Mouse (Mus musculus) left cerebral cortex, adult 18-20 months (tissue): ENCODE results near the gene E130114P18Rik. TPM values are rescaled to one million over a fixed set of nuclear protein-coding genes. Genes with fewer than 3 reads are reported as not detected.

Experiments
- DNase-seq, 2 experiments: peaks; one replicate each; pipeline ENCODE4 v3.0.0; 2021 to 2022; ENCODE audit warnings: low spot score in 2 of 2, mixed read lengths in 1 of 2
- total RNA-seq, 2 experiments: library from RNA; stranded (reverse); gene quantifications; 2 replicates each; pipeline ENCODE4 v1.2.3; 2021

The E130114P18Rik gene
- total RNA-seq, 2 experiments from 2014 or later = 6.1 to 7.4 TPM

DNA sequence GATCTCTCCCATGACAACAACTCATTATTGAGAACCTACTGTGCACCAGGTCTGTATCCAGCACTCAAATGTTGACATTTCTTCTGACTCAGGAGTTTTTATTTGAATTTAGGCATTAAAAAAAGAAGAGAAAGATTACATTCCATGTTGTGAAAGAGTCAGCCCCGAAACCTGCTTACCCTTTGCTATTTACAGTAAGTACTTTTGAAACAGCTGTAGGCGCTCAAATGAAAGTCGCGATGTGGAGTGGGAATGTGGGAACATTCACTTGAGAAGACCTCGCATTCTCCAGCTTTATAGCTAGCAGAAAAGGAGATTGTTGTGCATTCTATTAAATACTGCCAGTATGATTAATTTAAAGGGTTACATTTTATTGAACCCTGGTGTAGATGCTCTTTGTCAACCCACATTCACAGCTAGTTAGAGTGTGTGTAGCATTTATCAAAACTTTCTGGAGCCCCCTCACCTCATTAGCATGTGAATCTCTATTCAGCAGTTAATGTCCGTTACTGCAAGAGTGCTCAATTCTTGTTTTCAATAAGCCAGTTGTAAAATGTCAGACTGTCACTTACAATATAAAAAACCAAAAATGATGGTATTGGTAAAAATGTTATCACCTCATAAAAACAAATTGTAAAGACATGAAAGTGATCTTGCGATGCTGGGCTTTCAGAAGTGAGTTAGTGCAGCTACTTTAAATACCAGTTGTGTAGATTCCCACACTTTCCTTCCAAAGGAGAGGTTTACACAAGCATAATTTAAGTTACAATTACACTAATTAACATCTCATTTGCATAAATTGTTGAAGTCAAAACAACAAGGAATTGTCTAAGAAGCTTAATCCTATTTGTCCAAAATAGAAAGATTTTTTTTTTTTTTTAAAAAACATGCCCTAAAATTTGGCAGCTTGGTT lies 28.3 kb upstream of the E130114P18Rik start:
- no peak for DNase-seq

DNA sequence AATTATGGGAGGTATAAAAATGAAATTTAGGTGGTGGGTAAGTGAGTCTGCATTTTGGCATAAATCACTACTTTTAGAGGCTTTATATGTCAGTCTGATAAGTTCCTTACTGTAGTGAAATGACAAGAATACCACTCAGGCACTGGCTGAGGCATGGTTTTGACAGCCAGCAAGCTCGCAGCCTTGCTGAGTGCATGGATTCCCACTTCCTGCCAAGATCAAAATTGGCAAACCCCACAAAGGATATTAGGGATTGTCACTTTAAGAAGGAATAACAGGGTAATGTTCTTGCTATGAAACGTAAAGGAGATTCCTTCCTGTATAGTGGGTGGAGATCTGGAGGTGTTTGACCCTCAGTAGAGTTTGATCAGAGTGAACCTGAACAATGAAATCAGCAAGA lies 27.4 kb upstream of the E130114P18Rik start:
- DNase-seq = no peak

DNA sequence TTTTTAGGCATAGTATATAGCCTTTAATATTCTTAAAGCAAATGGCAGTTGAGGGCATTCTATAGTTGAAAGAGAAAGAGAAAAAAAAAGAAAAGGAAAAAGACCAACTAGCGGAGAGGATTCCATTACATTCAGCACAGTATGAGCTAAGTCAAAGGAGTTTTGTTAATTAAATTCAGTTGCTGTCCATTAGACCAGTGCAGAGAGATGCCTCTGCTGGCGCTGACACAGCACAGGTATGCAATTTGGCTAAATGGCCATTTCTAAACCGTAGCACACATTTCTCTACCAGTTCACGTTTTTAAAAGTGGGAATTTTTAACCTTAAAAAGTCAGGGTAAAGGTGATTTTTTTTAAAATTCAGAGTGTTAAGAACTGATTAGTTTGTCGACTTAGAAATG lies 26.8 kb upstream of the E130114P18Rik start:
- no peak for DNase-seq

DNA sequence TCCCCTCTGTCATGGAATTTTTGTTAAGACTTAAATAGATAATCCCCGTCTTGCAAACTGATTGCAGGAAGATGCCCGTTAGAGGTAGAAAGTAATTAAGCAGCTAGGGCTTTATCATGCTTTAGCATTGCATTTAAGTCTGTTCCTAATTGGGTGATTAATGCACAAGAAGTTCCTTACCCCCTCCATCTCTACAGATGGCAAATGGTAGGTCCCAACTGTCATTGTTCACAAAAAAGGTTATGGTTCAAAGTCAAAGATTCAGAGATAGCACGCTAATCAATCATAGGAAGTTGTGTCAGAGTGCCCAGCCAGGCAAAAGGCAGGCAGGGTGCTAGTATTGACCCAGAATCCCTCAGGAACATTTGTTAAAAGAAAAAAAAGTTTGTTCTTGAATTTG lies 25.9 kb upstream of the E130114P18Rik start:
- no peak for DNase-seq

DNA sequence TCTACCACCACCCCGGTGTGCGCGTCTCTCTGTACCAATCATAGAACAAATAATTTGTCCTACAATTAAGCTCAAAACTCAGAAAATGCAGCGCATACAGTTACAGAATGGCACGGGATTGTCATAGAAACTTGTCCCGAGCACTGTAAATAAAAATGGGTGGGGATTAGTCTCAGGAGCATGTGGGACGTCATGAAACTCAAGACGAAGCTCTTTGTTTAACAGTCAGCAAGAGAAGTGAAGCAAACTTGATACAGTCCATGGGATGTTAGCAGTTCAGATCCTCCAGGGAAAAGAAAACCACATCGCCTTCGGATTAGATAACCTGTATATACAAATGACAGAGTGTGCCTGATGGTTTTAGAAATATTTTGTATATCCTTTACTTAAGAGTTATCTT lies 18.6 kb upstream of the E130114P18Rik start:
- no peak for DNase-seq

DNA sequence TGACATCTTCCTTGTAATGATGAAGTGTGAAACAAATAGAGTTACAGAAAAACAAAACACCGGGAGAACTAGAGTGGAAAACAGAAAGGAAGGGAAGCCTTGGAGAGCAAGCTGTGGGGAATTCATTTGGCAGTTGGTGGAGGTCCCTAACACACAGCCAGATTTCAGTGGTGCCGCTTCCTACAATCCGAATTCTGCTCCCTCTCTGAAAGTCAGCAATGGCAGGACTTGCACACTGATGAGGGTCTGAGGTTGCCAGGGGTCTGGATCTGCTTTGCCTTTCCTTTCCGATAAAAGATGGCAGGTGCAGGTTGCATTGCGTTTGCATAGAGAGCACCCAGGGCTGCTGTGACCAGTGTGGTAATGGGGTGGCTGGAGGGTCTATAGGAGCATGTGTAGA lies 18.1 kb upstream of the E130114P18Rik start:
- DNase-seq = no peak

DNA sequence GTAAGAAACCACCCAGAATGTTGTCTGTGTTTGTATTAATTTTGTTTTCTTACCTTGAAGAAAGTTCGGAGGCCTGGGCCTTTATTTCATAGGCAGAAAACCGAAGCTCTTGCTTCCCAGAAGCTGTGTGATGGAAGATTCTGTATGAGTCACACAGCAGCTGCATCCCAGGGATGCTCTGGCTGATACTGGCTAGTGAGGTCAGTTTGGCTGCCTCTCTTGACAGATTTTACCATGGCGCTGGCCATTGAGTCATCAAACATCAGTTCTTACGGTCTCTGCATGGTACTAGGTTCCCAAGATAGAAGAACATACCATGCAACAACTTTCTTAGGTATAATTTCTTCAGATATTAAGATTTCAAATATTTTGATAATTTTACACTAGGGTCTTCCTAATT lies 17.0 kb upstream of the E130114P18Rik start:
- DNase-seq = no peak

DNA sequence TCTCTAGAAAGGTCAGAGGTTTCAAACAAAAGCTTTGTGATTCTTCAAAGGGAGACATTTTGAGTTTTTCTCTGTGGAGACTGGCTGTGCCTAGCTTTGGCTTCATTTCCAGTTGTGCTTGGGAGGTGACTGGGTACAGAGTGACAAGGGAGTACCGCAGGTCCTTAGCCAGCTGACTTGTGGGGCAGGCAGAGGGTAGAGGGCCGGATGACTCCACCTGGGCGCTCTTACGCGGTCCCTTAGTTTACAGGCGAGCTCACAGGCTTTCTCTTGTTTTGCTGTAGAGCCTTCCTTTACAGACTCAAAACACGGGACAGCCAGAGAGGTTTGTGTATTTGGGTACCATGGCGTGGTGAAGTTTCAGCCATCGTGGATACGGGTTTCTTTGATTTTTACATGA lies 16.1 kb upstream of the E130114P18Rik start:
- DNase-seq = no peak

DNA sequence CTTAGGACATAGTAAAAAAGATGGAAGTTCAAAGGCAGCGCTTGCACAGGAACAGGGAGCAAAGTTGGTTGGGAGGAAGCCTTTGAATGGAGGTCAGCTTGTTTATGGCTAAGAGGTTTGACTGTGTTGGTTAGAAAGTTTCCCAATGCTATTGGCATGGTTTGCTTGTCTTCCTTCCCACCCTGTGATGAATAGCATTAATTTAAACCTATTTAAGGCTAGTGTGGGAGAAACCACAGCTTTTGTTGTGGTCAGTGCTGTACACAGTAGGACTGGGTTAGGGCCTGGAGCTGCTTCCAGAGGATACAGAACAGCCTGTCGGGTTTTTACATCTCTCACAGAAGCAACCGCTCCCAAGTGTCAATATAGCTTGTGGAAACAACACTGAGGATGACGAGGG lies 10.7 kb upstream of the E130114P18Rik start:
- DNase-seq = no peak

DNA sequence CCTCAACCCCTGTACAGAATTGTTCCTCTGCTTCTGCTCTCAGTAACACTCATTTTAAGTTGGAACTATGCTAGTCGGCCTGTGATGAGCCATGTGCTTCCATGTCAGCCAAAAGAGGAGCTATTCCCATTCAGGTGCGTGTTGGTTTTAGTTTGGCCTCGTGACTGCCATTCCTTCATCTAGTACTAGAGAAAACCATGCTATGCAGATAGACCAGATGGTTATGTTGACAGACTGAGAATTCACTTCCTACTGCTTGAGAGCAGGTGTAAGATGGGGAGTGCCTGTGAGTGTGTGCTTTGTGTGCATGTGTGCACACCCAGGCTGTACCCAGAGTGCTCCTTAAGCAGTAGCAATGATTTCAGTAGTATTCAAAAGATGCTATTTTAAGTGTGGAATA lies 9.6 kb upstream of the E130114P18Rik start:
- no peak for DNase-seq

DNA sequence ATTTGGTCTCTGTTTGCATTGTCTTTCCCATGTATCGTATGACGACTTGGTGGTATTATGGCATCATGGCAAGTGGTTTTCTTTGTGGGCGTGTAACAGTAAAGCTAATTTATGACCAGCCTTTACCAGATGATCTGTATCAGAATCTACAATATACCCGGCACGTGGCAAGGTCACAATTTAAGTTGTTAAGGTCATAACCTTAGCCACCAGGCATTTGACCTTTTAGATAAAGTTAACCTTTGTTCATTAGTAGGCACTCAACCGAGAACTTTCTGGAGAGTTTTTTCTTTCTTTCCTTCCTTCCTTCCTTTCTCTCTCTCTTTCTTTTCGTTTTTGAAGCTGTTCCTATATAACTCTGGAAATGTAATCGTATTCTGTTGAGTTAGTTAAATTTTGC lies 8.7 kb upstream of the E130114P18Rik start:
- DNase-seq = no peak

DNA sequence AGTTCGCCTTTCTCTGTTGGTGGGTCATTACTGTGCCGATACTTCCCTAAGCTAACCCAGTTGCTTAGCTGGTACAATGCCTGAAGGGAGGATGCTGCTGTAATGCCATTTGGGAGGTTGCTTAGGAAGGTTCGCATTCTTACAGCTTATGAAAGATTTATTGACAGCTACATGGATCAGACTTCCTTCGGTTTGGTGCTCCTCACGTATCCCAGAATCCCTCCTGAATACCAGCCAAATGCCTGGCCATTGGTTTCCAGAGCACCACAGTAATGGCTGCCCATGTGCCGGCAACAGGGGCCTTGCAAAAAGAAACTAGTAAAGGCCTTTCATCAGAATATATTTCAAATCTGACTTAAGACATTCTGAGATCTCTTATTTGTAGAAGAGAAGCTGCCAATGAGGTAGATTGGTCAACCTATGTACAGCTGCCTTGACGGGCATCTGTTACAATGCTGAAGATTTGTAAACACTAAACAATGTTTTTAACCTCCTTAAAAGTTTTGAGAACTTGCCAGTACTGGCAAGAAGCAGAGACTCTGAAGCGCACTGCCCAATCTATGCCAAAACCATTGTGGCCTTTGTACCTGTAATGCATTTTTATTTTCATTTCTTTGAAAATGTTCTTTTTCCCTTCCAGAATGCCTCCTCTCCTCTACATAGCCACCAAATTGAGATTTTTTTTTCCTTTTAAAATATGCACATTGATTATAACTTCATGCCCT lies 7.8 kb upstream of the E130114P18Rik start:
- DNase-seq = no peak

DNA sequence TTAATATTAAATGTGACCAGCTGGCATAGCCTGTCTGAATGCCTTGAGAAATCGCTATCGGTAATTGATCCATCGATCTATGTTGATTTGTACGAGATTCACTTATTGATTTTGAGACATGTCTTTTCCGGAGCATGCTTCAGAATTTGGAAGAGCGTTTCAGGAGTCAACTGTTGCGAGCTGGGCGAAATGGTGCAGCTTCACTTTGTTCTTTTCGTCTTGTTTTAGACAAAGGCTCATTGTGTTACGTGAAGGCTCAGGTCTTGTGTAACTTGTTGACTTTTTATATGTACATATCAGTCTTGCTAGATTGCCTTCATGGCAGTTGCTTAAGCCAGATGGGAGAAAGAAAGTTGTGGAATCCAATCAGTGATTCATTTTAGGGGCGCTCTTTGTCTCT lies 6.4 kb upstream of the E130114P18Rik start:
- no peak for DNase-seq

DNA sequence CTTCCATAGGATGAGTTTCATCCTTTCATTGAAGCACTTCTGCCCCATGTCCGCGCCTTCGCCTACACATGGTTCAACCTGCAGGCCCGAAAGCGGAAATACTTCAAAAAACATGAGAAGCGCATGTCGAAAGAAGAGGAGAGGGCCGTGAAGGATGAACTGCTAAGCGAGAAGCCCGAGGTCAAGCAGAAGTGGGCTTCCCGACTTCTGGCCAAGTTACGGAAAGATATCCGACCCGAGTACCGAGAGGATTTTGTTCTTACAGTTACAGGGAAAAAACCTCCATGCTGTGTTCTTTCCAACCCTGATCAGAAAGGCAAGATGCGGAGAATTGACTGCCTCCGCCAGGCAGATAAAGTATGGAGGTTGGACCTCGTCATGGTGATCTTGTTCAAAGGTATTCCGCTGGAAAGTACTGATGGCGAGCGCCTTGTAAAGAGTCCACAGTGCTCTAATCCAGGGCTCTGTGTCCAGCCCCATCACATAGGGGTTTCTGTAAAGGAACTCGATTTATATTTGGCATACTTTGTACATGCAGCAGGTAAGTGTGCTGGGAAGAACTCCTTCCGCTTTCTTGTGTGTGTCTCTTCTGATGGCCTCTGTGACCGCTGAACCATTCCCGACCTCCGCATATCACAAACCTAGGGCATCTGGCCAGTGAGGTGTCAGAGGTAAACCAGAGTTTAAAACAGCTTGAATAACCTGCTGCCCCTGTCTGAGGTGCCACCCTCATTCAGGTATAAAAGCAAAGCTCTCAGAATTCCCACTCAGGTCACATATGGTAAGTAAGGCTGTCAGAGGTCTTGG lies 5.4 kb upstream of the E130114P18Rik start:
- no peak for DNase-seq

DNA sequence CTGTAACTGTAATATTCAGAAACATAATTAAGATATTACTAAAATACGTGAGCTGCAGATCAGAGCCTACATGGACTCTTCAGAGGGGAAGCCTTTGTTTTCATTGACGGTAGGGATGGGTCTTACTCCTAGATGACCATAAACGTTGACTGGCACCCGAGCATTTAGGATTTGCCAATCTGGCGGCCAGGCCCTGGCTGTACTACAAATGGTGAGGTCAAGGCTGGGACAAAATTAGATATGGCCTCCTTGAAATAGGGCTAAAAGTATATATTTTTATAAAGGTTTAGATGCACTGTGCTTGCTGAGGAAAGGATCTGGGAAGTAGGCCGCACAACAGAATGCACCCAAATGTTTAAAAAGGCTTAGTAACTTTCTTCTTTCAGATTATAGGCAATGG lies 4.6 kb upstream of the E130114P18Rik start:
- DNase-seq = no peak

DNA sequence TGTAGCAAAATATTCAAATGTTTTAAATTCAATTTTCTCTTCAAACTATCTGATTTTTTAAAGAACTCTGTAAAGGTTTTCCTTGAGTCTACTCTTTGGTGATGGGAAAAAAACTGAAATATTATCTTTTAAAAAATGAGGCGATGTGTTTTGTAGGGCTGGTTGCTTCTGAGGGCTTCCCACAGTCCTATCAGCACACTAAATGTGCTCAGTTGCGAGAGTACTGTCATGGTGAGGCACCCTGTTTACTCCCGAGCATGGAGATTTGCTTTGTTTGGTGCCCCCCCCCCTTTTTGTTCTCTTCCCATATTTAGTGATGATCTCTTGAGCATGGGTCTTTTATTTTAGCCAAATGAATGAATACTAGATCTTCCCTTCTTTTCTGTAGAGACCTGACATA lies 4.2 kb upstream of the E130114P18Rik start:
- DNase-seq = no peak

DNA sequence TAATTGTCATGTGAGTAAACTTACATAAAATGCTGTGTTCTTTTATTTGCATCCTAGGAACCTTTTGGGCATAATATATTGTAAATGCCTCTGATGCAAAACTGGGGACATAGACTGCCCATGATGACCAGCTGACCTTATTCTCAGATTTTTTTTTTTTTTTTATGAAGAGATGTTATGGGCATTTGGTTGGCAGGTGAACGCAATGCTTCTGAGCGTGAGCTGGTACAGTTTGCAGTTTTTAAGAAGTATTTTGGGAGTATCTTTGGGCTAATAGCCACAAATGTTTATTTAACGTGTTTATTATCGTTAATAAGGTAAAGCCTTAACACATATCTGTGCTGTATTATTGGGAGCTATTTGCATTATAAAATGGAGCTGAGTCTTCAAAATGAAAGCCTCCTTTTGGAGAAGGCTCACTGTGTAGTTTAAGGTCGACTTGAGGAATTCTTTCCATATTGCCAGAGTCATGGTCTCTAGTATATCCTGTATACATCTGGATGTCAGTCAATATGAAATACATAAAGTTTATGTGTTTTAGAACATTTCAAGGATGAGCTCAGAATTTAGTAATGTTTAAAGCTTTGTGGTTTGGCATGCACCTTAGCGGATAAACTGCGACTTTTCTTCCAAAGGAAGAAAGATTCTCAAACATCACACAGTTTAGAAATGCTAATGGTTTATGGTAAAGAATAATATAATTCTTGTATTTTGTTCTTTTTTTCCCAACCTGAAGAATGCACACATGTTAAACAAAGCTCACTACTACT lies 3.0 kb upstream of the E130114P18Rik start:
- DNase-seq = no peak

DNA sequence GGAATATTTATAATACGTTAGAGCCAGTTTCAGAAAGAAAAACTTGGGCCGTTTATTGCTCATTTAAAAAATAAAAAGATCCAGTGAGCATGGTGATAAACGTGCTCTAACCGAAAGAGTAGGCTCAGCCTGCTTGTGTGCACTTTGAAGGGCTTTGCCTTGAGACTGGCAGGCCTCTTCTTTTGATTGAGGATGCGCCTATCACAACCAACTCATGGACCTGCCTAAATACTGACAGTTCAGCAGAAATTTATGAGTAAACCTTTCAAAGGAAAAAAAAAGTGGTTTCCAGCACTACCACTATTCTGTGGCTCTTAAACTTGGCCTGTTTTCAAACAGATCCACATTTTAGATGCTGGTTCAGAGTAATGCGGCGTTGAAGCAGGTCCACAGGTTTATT lies 2.1 kb upstream of the E130114P18Rik start:
- no peak for DNase-seq

DNA sequence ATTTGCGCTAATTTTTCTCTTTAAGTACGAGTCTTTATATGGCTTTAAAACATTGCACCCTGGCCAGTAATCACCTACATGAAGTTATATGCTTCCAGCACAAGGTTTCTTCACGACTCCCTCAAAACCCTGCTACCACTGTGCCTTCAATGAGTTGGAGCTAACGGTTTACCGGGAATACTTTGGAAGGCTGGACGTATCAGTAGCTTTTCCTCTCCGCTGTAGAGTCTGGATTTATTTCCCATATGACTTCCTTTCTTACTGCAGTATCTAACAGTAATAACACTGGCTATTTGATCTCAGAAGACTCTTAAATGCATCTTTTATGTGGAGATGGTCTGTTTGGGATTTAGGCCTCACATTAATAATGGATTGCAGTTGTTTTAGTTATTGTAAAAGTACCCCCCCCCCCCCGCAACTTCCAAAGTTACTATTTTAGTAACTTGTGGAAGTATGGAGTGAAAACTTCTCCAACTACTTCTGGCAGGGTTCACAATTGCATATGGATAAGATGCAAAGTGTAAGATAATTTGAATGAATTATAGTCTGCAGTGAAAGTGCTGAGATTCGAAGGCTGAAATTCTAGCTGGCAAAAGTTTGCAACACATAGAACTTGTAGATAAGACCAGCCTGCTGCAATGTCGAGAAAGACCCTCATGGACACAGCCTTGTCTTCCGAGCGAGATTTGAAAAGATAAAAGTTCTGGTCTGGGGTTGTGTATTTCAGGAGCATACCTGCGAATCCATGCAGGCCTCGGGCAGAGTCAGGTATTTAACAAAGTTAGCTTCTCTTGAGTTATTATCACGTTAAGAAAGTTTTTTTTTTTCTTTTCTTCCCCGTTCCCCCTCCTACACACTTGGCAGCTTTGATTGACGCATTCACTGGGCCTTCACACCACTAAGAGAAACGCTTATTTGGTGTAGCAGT lies 1.4 kb upstream of the E130114P18Rik start:
- no peak for DNase-seq
